Mouse (Mus musculus): ENCODE results near the gene Naa11.

- TF ChIP-seq CTCF (IDR thresholded peaks at IDR 0.05; ENCODE audit: control insufficient read depth, insufficient read depth, low read length) (no peak), POLR2A (IDR thresholded peaks at IDR 0.05; ENCODE audit: borderline replicate concordance, control insufficient read depth, low read depth, low read length) (no peak)
Observed at GRCm38 (mm10) chr5:97359104-97359503, 33.1 kb downstream of the Naa11 start.

Data from bone marrow, adult 2 months (tissue).